In the genomic region with DNA sequence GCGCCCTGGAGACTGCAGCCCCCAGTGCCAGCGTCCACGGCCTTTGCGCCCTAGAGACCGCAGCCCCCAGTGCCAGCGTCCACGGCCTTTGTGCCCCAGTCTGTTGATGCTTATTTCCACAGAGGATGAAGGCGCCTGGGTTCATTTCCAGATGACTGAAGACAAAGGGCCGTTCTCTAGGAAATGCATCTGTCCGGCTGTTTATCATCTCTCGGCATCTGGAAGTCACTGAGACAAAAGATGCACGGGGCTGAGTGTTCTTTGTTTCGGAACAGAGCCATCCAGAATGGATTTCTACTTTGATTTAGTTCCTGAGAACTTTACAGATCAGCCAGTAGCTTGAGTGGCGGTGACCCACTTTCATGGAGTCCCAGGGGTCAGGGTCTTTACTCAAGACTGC, we compare ENCODE assay signal across 31 mouse cellular contexts. TPM values are rescaled to one million over a fixed set of nuclear protein-coding genes. Genes with fewer than 3 reads are reported as not detected.
DNase-seq lines count a peak whose midpoint lies in the region; ATAC-seq and TF ChIP-seq lines count a peak whose summit lies in the region.
"Had no signal": no experiment of that assay in that cellular context is flagged by ENCODE, and none has a peak within 500 bp of the region (broad histone marks: within the 10 kb centered on the region; RNA-seq: fewer than 3 reads in every experiment).

No protein-coding gene starts in this region.

- no peak for DNase-seq in hindbrain, postnatal 0 days (ENCODE audit: low spot score)
- DNase-seq in kidney, postnatal 14 days: peak; percentile 50
- no peak for DNase-seq in kidney, adult 18-20 months
- DNase-seq in mesoderm, embryonic 11.5 days (ENCODE audit: low read depth, low spot score): peak; percentile 47
- peak; percentile 51 for DNase-seq in retina, postnatal 1 day
- DNase-seq: adrenal gland, postnatal 10 days; cerebellum, adult 2 months; forebrain, postnatal 0 days; gastrocnemius, postnatal 36 days; heart, adult 2 months; heart, postnatal 14 days; layer of hippocampus, adult 9-11 months; lung, adult 18-20 months; lung, postnatal 10 days; right cerebral cortex, adult 18-20 months; right cerebral cortex, postnatal 4 days; thymus, adult 2 months; thymus, postnatal 4 days had no signal

- H3K27ac ChIP-seq in hindbrain, postnatal 0 days: no peak overlapping the region
- no peak overlapping the region for H3K27ac ChIP-seq in hindbrain, embryonic 16.5 days (ENCODE audit: low read depth, low read length)
- H3K27ac ChIP-seq: embryonic facial prominence, embryonic 10.5 days; heart, adult 2 months; heart, embryonic 13.5 days; limb, embryonic 13.5 days; liver, embryonic 12.5 days; midbrain, embryonic 12.5 days; stomach, embryonic 15.5 days had no signal

- no peak for TF ChIP-seq CTCF in hindbrain, postnatal 0 days (IDR thresholded peaks at IDR 0.05; ENCODE audit: low read depth)

- no peaks in the 10 kb centered on the region for H3K9me3 ChIP-seq in hindbrain, postnatal 0 days (ENCODE audit: low read length)
- no peaks in the 10 kb centered on the region for H3K9me3 ChIP-seq in hindbrain, embryonic 16.5 days (ENCODE audit: control insufficient read depth, low read length)
- H3K9me3 ChIP-seq: embryonic facial prominence, embryonic 10.5 days; heart, embryonic 13.5 days; limb, embryonic 13.5 days; liver, embryonic 12.5 days; midbrain, embryonic 12.5 days; stomach, embryonic 15.5 days had no signal

- peak overlapping the region; percentile 3; the same call in 1 of the 2 replicates for H3K9ac ChIP-seq in hindbrain, postnatal 0 days (replicated peaks; ENCODE audit: low read length)
- no peak overlapping the region for H3K9ac ChIP-seq in hindbrain, embryonic 16.5 days (ENCODE audit: low read depth, low read length)
- H3K9ac ChIP-seq: forebrain, postnatal 0 days; heart, embryonic 13.5 days; limb, embryonic 13.5 days; liver, embryonic 12.5 days; midbrain, embryonic 12.5 days; stomach, embryonic 15.5 days had no signal

- no peaks in the 10 kb centered on the region for H3K36me3 ChIP-seq in hindbrain, postnatal 0 days (ENCODE audit: insufficient read depth, low read length)
- H3K36me3 ChIP-seq in hindbrain, embryonic 16.5 days (ENCODE audit: control insufficient read depth, insufficient read depth, low read length): no peaks in the 10 kb centered on the region
- H3K36me3 ChIP-seq: embryonic facial prominence, embryonic 10.5 days; heart, embryonic 13.5 days; limb, embryonic 13.5 days; liver, embryonic 12.5 days; midbrain, embryonic 12.5 days; stomach, embryonic 15.5 days had no signal

- no peak overlapping the region for H3K4me3 ChIP-seq in hindbrain, postnatal 0 days (ENCODE audit: low read length)
- H3K4me3 ChIP-seq in hindbrain, embryonic 16.5 days (ENCODE audit: low read length): no peak overlapping the region
- H3K4me3 ChIP-seq: embryonic facial prominence, embryonic 10.5 days; heart, adult 2 months; heart, embryonic 13.5 days; limb, embryonic 13.5 days; liver, embryonic 12.5 days; midbrain, embryonic 12.5 days; stomach, embryonic 15.5 days had no signal

- no peak overlapping the region for H3K4me2 ChIP-seq in hindbrain, postnatal 0 days (ENCODE audit: low read depth, low read length)
- no peak overlapping the region for H3K4me2 ChIP-seq in hindbrain, embryonic 16.5 days (ENCODE audit: low read length)
- H3K4me2 ChIP-seq: heart, embryonic 13.5 days; limb, embryonic 13.5 days; liver, embryonic 12.5 days; midbrain, embryonic 12.5 days; stomach, embryonic 15.5 days had no signal

- H3K27me3 ChIP-seq in hindbrain, postnatal 0 days (ENCODE audit: insufficient read depth, low read length): no peaks in the 10 kb centered on the region
- H3K27me3 ChIP-seq in hindbrain, embryonic 16.5 days (replicated peaks; ENCODE audit: control insufficient read depth, insufficient read depth, low read length): no peaks in the 10 kb centered on the region
- H3K27me3 ChIP-seq: stomach, embryonic 15.5 days had no signal

- no peak for ATAC-seq in hindbrain, postnatal 0 days
- ATAC-seq in hindbrain, embryonic 16.5 days: no peak
- no peak for ATAC-seq in cerebellum, adult (ENCODE audit: insufficient number of reproducible peaks, low FRiP score, low TSS enrichment)
- ATAC-seq: forebrain, postnatal 0 days; inflammation-experienced regulatory T-cells, adult 6 months; liver, embryonic 12.5 days had no signal

- H3K4me1 ChIP-seq in hindbrain, postnatal 0 days (ENCODE audit: insufficient read depth, low read length): no peaks in the 10 kb centered on the region
- H3K4me1 ChIP-seq in hindbrain, embryonic 16.5 days (ENCODE audit: control insufficient read depth, insufficient read depth, low read depth, low read length): peaks cover 4% of the 10 kb centered on the region

- 50% methylated on average over 14 of the region's 14 CpGs for whole genome bisulfite sequencing in hindbrain, postnatal 0 days
- WGBS in hindbrain, embryonic 16.5 days: 50% methylated on average over 14 of the region's 14 CpGs

RNA-seq across cellular contexts. Expression of gene Ramp3, which starts 2.9 kb away (rescaled TPM):
- total RNA-seq in hindbrain, postnatal 0 days (2014; rRNA removed): 27.7 and 29.3 TPM in 2 replicates
- 23.9 and 24.2 TPM in 2 replicates for polyA plus RNA-seq in hindbrain, postnatal 0 days (2015; fragmentation: Nextera tagmentation; extraction: Ambion mirVana)
- polyA plus RNA-seq in hindbrain, embryonic 16.5 days (2015; fragmentation: Nextera tagmentation; extraction: Ambion mirVana): 26.6 and 30.6 TPM in 2 replicates

RNA-seq across cellular contexts. Expression of gene Wap, which starts 22.8 kb away (rescaled TPM):
- total RNA-seq in hindbrain, postnatal 0 days (2014; rRNA removed): not detected in 2 replicates
- polyA plus RNA-seq in hindbrain, postnatal 0 days (2015; fragmentation: Nextera tagmentation; extraction: Ambion mirVana): not detected in 2 replicates
- not detected in 2 replicates for polyA plus RNA-seq in hindbrain, embryonic 16.5 days (2015; fragmentation: Nextera tagmentation; extraction: Ambion mirVana)
- total RNA-seq: adrenal gland, postnatal 10 days; forebrain, postnatal 0 days; gastrocnemius, postnatal 36 days; heart, adult 2 months; heart, postnatal 14 days; left cerebral cortex, adult 18-20 months; left cerebral cortex, postnatal 25 days had no signal
- polyA plus RNA-seq: C2C12; cerebellum, adult 2 months; embryonic facial prominence, embryonic 10.5 days; forebrain, postnatal 0 days; heart, adult 2 months; heart, embryonic 13.5 days; inflammation-experienced regulatory T-cells, adult 6 months; large intestine, adult 2 months; limb, embryonic 13.5 days; liver, embryonic 12.5 days; midbrain, embryonic 12.5 days; stomach, embryonic 15.5 days had no signal

RNA-seq across cellular contexts. Expression of gene Tbrg4, which starts 35.3 kb away (rescaled TPM):
- 44.0 and 53.5 TPM in 2 replicates for total RNA-seq in hindbrain, postnatal 0 days (2014; rRNA removed)
- polyA plus RNA-seq in hindbrain, postnatal 0 days (2015; fragmentation: Nextera tagmentation; extraction: Ambion mirVana): 31.3 and 34.7 TPM in 2 replicates
- polyA plus RNA-seq in hindbrain, embryonic 16.5 days (2015; fragmentation: Nextera tagmentation; extraction: Ambion mirVana): 29.3 and 35.2 TPM in 2 replicates

RNA-seq across cellular contexts. Expression of gene Nacad, which starts 55.4 kb away (rescaled TPM):
- 84.0 and 84.9 TPM in 2 replicates for total RNA-seq in hindbrain, postnatal 0 days (2014; rRNA removed)
- polyA plus RNA-seq in hindbrain, postnatal 0 days (2015; fragmentation: Nextera tagmentation; extraction: Ambion mirVana): 54.7 and 56.7 TPM in 2 replicates
- polyA plus RNA-seq in hindbrain, embryonic 16.5 days (2015; fragmentation: Nextera tagmentation; extraction: Ambion mirVana): 72.1 and 81.0 TPM in 2 replicates
- polyA plus RNA-seq: inflammation-experienced regulatory T-cells, adult 6 months had no signal

Comparison
In these comparisons a context has a peak if more than half of its experiments do, and no peak if none do; other contexts are left out.
1. DNase-seq: peak in kidney, postnatal 14 days (single experiment), mesoderm, embryonic 11.5 days (single experiment) and retina, postnatal 1 day (single experiment); none in hindbrain, postnatal 0 days (single experiment) and kidney, adult 18-20 months (single experiment).